Mouse (Mus musculus) embryonic fibroblast, embryonic 13.5 days (primary cell): ENCODE measurements around the gene Tmem117.

ENCODE experiments used
- CTCF ChIP-seq: IDR thresholded peaks from 2 replicates; pipeline ENCODE4 v1.5.1; 2011; ENCODE audit warnings: mild to moderate bottlenecking, control low read depth, low read length, moderate library complexity, borderline replicate concordance; ENCODE audit not compliant: insufficient read depth
- POLR2A ChIP-seq: IDR thresholded peaks from 2 replicates; pipeline ENCODE4 v1.6.1; 2011; ENCODE audit warnings: low read depth, mild to moderate bottlenecking, control low read depth, low read length, moderate library complexity

DNA sequence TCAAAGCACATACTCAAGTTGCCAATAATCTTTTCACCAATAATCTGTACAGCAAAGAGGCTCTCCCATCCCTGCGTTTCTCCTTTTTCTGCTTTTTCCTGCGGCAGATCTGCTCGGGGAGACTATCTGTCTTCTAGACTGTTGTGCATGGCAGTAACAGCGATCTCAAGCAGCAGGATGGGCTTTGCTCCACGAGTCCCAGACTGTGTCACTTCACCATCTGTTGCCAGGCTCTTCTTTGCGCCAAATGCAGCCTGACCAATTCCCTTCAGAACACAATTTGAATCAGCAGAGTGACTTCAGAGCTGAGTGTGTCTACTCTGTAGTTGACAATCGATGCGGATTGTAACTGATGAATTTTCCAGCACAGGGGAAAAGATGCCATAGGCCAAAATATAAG is 415.0 kb downstream of the Tmem117 start:
- TF ChIP-seq CTCF (no peak), POLR2A (no peak)
